Mouse (Mus musculus) ovary, adult 18-20 months (tissue): ENCODE measurements around the gene Naaa.

ENCODE experiments used
- DNase-seq: peaks from one replicate; pipeline ENCODE4 v3.0.0; 2022; ENCODE audit warnings: low spot score, mixed read lengths

Naaa gene

GRCm38 (mm10) chr5:92263761-92264359, 14.1 kb downstream of the Naaa start:
- peak; percentile 78 for DNase-seq

- DNase-seq = no peak
Measured at GRCm38 (mm10) chr5:92262646-92263045, 15.3 kb downstream of the Naaa start.

- no peak for DNase-seq
Measured at GRCm38 (mm10) chr5:92256218-92256617, 21.8 kb downstream of the Naaa start, which contains the start of gene Ppef2. Gene Ppef2 (minus strand): TSS chr5:92256278.

- no peak for DNase-seq
Measured at GRCm38 (mm10) chr5:92254476-92254875, 23.5 kb downstream of the Naaa start.

- DNase-seq = no peak
Measured at GRCm38 (mm10) chr5:92252797-92253343, 25.1 kb downstream of the Naaa start.

- no peak for DNase-seq
Measured at GRCm38 (mm10) chr5:92252031-92252430, 25.9 kb downstream of the Naaa start.

GRCm38 (mm10) chr5:92248614-92249013, 29.4 kb downstream of the Naaa start:
- DNase-seq = no peak

GRCm38 (mm10) chr5:92245483-92245882, 32.5 kb downstream of the Naaa start:
- DNase-seq = no peak

- DNase-seq = no peak
Measured at GRCm38 (mm10) chr5:92244900-92245299, 33.1 kb downstream of the Naaa start.

- no peak for DNase-seq
Measured at GRCm38 (mm10) chr5:92240769-92241168, 37.2 kb downstream of the Naaa start.

GRCm38 (mm10) chr5:92239333-92240232, 38.4 kb downstream of the Naaa start:
- DNase-seq = peak; percentile 28

GRCm38 (mm10) chr5:92234939-92235557, 42.9 kb downstream of the Naaa start:
- DNase-seq = no peak

GRCm38 (mm10) chr5:92233366-92233765, 44.6 kb downstream of the Naaa start:
- DNase-seq = no peak

- no peak for DNase-seq
Measured at GRCm38 (mm10) chr5:92231836-92232235, 46.1 kb downstream of the Naaa start.

- no peak for DNase-seq
Measured at GRCm38 (mm10) chr5:92230306-92230705, 47.7 kb downstream of the Naaa start.

- no peak for DNase-seq
Measured at GRCm38 (mm10) chr5:92229514-92229913, 48.5 kb downstream of the Naaa start.

GRCm38 (mm10) chr5:92228776-92229175, 49.2 kb downstream of the Naaa start:
- DNase-seq = no peak

- no peak for DNase-seq
Measured at GRCm38 (mm10) chr5:92227782-92228181, 50.2 kb downstream of the Naaa start.

- no peak for DNase-seq
Measured at GRCm38 (mm10) chr5:92220287-92220902, 57.6 kb downstream of the Naaa start.

- DNase-seq = no peak
Measured at GRCm38 (mm10) chr5:92219826-92220225, 58.1 kb downstream of the Naaa start.

GRCm38 (mm10) chr5:92218915-92219793, 58.8 kb downstream of the Naaa start:
- DNase-seq = no peak
